Mouse (Mus musculus) left cerebral cortex, postnatal 10 days (tissue): ENCODE results near the gene Vmn1r29. TPM values are rescaled to one million over a fixed set of nuclear protein-coding genes. Genes with fewer than 3 reads are reported as not detected.
"Not testable (repeated sequence)": the region's sequence is repeated elsewhere in the genome, so short reads cannot be mapped to it uniquely, and the experiment has no call there.

Experiments used
- DNase-seq, 2 experiments: peaks; one replicate each; pipeline ENCODE4 v3.0.0; 2021 to 2022; ENCODE audit warnings: low spot score in 2 of 2, mixed read lengths in 1 of 2; ENCODE audit errors: extremely low spot score in 1 of 2
- intact Hi-C: fragments of 180-260 bp; cut with DNase I; formaldehyde crosslinking; loops from one replicate; pipeline ENCODE4 v1.15.1; 2025
- total RNA-seq, 2 experiments: library from RNA; stranded (reverse); gene quantifications; 2 replicates each; pipeline ENCODE4 v1.2.3; 2021

The Vmn1r29 gene
- total RNA-seq: not detected

DNA sequence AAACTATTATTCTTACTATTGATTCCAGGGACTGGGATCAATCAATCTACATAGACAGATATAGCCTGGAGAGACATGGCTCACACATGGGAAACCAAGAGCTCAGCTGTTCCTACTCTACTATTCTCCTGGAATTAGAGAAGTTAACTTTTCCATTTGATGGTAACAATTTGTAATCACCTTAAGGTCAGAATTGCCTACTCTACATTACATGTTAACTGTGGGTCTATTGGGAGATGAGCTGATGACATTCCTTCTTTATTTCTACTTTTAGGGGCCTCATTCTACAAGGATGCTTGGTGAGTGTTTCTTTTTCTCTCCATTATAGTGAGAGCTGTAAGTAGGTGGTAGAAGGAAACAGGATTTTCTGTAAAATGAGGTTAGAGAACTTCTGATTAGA, at the start of gene Vmn1r29:
Gene Vmn1r29 (plus strand): TSS at position 301 of the 400 bp plus-strand sequence.
- intact Hi-C loops: no loop called here
- no peak for DNase-seq

DNA sequence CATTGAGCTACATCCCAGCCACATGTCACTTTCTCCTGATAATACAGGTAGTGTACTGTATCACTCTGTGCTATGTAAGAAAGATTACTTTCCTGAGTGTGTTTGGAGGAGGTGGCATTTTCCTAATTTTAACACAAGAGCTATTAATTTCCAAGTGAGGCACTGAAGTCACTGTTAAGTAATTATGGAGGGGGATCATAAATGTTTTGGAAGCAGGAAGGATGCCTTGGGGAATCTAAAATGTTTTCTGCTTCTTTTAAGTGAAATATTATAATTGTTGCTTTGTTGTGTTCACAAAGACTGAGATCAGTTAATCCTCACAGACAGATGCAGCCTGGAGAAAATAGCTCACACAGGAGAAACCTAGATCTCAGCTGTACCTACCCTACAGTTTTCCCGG, 39.6 kb upstream of the Vmn1r29 start, which contains the start of gene Vmn1r28:
Gene Vmn1r28 (plus strand): TSS at position 301 of the 400 bp plus-strand sequence.
- intact Hi-C loops: no loop called here
- DNase-seq: no peak

DNA sequence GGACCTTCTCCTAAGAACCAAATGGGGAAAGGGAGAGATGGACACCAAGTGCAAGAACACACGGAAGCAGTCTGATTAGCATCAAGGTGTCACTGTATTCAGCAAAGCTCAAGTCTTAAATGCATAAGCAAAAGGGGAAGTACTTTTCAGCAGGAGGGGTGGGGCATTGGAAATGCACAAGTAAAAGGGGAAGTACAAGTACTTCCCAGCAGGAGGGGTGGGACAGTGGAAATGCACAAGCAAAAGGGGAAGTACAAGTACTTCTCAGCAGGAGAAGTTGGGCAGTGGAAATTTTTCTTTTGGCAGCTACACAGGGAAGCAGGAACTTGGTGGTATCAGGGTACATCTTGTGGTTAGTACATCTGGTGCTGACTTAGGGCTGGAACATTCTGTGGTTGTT, 21.7 kb upstream of the Vmn1r29 start:
- DNase-seq, intact Hi-C loops: not testable (repeated sequence)

DNA sequence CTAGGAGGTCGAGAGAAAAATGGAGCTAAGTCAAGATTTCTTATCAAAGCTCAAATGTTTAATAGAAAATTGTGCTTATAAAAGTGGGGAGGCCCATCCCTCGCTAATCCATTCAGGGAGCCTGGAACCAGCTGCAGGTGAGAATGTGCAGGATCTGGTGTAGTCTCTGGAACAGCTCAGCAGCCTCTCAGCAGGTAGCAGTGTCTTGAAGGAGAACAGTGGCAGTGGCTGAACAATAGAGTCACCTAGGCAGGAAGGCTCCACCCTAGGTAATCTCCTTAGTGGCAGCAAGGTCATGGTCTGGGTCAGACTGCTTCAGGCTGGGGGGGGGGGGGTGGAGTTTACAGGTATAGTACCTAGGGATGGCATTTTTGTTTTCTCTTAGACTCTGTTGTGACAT, 9.1 kb upstream of the Vmn1r29 start:
- intact Hi-C loops: no loop called here
- DNase-seq: no peak

DNA sequence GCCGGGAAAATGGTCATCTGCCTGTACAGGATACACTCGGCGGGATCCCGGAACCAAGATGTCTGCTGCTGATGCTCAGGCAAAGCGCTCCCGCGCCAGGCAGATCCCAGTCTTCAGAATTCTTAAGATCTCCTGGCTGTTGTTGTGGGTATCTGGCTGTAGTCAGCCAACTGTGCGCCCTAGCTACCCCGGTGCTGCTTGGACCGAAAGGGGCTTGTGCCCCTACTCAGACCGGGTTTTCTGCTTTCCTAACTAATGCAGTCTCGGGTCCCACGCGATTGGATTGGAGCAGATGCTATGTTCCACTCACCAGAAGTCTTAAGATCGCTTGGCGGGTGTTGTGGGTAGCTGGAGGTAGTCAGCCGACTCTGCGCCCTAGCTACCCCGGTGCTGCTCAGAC, 2.8 kb upstream of the Vmn1r29 start:
- intact Hi-C loops, DNase-seq: not testable (repeated sequence)

DNA sequence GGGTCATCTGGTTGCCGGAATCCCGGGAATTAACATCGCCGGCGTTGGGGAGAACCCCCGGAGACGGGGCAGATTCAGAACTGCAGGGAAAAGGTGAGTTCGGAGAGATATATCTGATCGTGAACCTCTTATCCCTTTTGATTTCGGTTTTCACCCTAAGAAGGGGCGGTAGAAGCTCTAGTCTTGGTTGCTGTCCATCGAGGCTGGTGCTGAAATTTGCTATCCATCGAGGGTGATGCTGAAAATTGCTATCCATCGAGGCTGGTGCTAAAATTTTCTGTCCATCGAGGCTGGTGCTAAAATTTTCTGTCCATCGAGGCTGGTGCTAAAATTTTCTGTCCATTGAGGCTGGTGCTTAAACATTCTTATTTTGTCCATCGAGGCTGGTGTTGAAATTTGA, 29.3 kb downstream of the Vmn1r29 start:
- DNase-seq, intact Hi-C loops: not testable (repeated sequence)

Other genes with a start within 250 kb of the Vmn1r29 start
- gene Vmn1r27, start 82.7 kb upstream of the Vmn1r29 start, total RNA-seq: not detected
- gene Vmn1r28, start 39.5 kb upstream of the Vmn1r29 start, total RNA-seq: not detected
- not detected for gene Vmn1r30, start 141.8 kb downstream of the Vmn1r29 start, total RNA-seq
- not detected for gene Vmn1r31, start 173.8 kb downstream of the Vmn1r29 start, total RNA-seq